Mouse (Mus musculus): ENCODE measurements around the gene Ifnlr1.

GRCm38 (mm10) chr4:135739148-135739547 is 53.1 kb downstream of the Ifnlr1 start:
- TF ChIP-seq CTCF (IDR thresholded peaks at IDR 0.05) (no peak), POLR2A (IDR thresholded peaks at IDR 0.05; ENCODE audit: insufficient read depth, low read depth, low read length) (no peak)

Measured in heart, adult 2 months (tissue).